Mouse (Mus musculus): ENCODE data around the gene Cd3g. TPM values are rescaled to one million over a fixed set of nuclear protein-coding genes. Genes with fewer than 3 reads are reported as not detected.

Gene Cd3g
- 1.5 TPM in 1 of 2 replicates, not detected in the other for polyA plus RNA-seq (2012; ENCODE audit: insufficient read depth, insufficient read length, missing spikeins)

- Histone ChIP-seq H3K4me1 (ENCODE audit: control insufficient read depth, insufficient read depth, insufficient read length, low read length) (no peaks in the 10 kb centered on the region), H3K27ac (replicated peaks; ENCODE audit: low read depth, low read length) (no peak within 1 kb of the TSS), H3K4me3 (ENCODE audit: insufficient read depth, low read depth, low read length) (no peak within 1 kb of the TSS)
These were observed at the start of gene Cd3g for GRCm38 (mm10) chr9:44980242-44980641. TSS of gene Cd3g (minus strand) at chr9:44980431.

DNA sequence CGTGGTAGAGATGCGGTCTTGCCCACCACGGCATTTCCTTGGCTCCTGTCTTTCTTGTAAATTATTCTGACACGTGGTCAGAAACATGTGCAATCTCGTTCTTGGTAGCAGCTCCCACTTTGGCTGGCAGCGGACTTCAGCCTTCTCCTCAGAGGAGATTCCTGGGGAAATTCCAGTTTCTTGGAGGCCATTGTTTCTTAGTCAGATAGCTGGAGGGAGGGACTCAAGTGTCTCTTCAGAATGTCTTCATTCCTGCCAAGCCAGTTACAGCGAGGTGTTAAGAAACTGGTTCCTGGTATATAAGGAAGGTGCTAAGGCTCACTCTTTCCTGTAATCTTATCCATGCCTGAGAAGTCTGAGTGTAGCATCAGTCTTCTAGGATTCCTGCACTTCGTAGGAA lies 47.1 kb upstream of the Cd3g start:
- no peak overlapping the region for H3K27ac ChIP-seq (replicated peaks; ENCODE audit: low read depth, low read length)
- no peak overlapping the region for H3K4me3 ChIP-seq (ENCODE audit: insufficient read depth, low read depth, low read length)
- H3K4me1 ChIP-seq (ENCODE audit: control insufficient read depth, insufficient read depth, insufficient read length, low read length), result no peaks in the 10 kb centered on the region

DNA sequence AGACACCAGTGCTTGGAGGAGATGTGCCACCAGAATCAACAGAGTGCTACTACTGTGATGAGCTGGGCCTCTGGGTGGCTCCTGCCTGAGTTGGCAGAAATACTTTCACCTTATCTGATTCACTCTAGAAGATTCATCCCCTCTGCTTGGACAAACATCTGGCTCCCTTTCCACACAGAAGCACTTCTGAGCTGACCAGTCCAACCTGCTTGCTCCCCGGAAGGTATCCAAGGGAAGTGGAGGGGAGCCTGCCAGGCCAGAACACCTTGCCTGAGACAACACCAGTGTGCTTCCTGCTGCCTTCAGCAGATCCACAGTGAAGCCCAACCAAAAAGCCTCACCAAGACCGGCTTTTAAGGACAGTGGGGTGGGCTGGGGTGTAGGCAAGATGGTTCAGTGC lies 44.0 kb upstream of the Cd3g start:
- H3K4me1 ChIP-seq (ENCODE audit: control insufficient read depth, insufficient read depth, insufficient read length, low read length), result no peaks in the 10 kb centered on the region
- H3K27ac ChIP-seq (replicated peaks; ENCODE audit: low read depth, low read length), result no peak overlapping the region
- no peak overlapping the region for H3K4me3 ChIP-seq (ENCODE audit: insufficient read depth, low read depth, low read length)

- H3K4me1 ChIP-seq (ENCODE audit: control insufficient read depth, insufficient read depth, insufficient read length, low read length), result no peaks in the 10 kb centered on the region
- no peak overlapping the region for H3K4me3 ChIP-seq (ENCODE audit: insufficient read depth, low read depth, low read length)
- no peak overlapping the region for H3K27ac ChIP-seq (replicated peaks; ENCODE audit: low read depth, low read length)
These were observed 43.4 kb upstream of the Cd3g start for GRCm38 (mm10) chr9:45023638-45024037.

DNA sequence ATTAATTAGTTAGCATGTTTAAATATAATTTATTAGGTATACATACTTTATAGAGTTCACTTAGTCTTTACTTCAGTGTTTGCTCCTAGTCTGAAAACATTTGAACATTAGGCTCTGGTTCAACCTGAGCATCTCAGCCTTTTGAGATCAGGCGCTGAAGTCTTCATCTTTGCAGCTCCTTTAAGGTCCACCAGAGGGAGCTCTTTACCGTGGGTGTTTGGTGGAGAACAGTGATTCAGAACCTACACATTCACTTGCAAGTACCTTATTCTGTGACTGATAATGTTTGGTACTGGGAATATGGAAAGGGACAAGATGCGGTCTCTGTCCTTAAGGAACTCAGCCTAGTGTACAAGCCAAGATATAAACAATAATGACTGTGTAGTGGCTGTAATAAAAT lies 42.6 kb upstream of the Cd3g start:
- no peaks in the 10 kb centered on the region for H3K4me1 ChIP-seq (ENCODE audit: control insufficient read depth, insufficient read depth, insufficient read length, low read length)
- no peak overlapping the region for H3K27ac ChIP-seq (replicated peaks; ENCODE audit: low read depth, low read length)
- no peak overlapping the region for H3K4me3 ChIP-seq (ENCODE audit: insufficient read depth, low read depth, low read length)

GRCm38 (mm10) chr9:45018031-45018430 lies 37.8 kb upstream of the Cd3g start:
- Histone ChIP-seq H3K27ac (replicated peaks; ENCODE audit: low read depth, low read length) (no peak overlapping the region), H3K4me3 (ENCODE audit: insufficient read depth, low read depth, low read length) (no peak overlapping the region)

DNA sequence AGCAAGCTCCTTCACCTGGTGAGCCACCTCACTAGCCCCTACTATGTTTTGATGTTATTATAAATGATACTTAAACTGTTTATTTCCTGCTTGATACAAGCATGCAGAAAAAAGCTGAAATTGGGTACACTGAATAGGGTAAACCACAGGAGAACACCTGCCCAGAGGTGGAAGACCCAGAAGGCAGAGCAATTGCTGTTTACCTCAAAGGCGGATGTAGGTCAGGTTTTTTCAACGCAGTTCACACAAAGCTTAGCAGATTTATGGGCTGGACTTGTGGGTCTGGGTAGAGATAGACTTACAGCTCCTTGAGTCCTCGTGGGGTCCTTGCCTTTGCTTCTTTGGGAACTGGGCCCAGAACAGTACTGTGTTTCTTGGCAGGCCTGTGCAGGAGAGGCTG lies 35.6 kb upstream of the Cd3g start:
- Histone ChIP-seq H3K4me1 (ENCODE audit: control insufficient read depth, insufficient read depth, insufficient read length, low read length) (no peaks in the 10 kb centered on the region), H3K27ac (replicated peaks; ENCODE audit: low read depth, low read length) (no peak overlapping the region), H3K4me3 (ENCODE audit: insufficient read depth, low read depth, low read length) (no peak overlapping the region)

More at GRCm38 (mm10) chr9:45018031-45018430, 37.8 kb upstream of the Cd3g start:
- no peaks in the 10 kb centered on the region for H3K4me1 ChIP-seq (ENCODE audit: control insufficient read depth, insufficient read depth, insufficient read length, low read length)

DNA sequence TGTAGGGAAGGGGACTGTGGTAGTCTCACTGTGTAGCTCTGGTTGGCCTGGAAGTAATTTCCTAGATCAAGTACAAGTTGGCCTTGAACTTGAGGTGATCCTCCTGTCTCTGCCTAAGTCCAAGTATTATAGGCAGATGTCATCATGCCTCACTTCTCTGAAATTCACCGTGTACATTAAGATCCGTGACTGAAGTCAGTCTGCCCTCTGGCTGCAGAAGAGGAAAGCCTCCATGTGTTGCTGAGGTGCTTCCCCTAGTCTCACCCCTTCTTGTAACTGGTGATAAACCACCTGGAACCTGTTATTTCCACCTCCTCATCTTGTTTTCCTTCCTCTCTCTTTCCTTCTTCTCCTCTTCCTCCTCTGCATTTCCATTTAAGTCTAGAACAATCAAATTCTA lies 34.6 kb upstream of the Cd3g start:
- no peak overlapping the region for H3K4me3 ChIP-seq (ENCODE audit: insufficient read depth, low read depth, low read length)
- H3K4me1 ChIP-seq (ENCODE audit: control insufficient read depth, insufficient read depth, insufficient read length, low read length), result no peaks in the 10 kb centered on the region

GRCm38 (mm10) chr9:45011291-45011690 lies 31.1 kb upstream of the Cd3g start:
- Histone ChIP-seq H3K4me1 (ENCODE audit: control insufficient read depth, insufficient read depth, insufficient read length, low read length) (no peaks in the 10 kb centered on the region), H3K4me3 (ENCODE audit: insufficient read depth, low read depth, low read length) (no peak overlapping the region), H3K27ac (replicated peaks; ENCODE audit: low read depth, low read length) (no peak overlapping the region)

More for the DNA sequence above, 34.6 kb upstream of the Cd3g start:
- H3K27ac ChIP-seq (replicated peaks; ENCODE audit: low read depth, low read length), result no peak overlapping the region

DNA sequence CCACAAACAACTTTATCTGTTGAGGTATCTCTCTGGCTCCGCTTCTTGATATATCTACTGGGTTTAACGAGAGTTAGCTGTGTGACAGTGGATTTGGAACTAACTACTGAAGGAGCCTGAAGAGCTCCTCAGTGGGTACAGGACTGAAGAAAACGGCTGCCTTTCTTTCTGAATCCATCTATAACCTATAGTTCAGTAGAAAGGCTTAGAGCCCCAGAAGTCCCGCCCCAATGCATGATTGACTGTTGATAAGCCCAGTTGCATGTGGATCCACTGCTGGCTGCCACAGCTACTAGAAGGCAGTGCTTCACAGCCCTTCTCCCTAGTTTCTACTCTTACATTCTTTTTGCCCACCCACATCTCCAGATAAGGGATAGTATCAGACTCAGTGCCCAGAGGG lies 30.2 kb upstream of the Cd3g start:
- Histone ChIP-seq H3K27ac (replicated peaks; ENCODE audit: low read depth, low read length) (no peak overlapping the region), H3K4me1 (ENCODE audit: control insufficient read depth, insufficient read depth, insufficient read length, low read length) (no peaks in the 10 kb centered on the region), H3K4me3 (ENCODE audit: insufficient read depth, low read depth, low read length) (no peak overlapping the region)

GRCm38 (mm10) chr9:45009180-45010078 lies 29.2 kb upstream of the Cd3g start, which contains the start of gene Cd3e:
TSS of gene Cd3e (minus strand) at chr9:45009627.
- Histone ChIP-seq H3K27ac (replicated peaks; ENCODE audit: low read depth, low read length) (no peak within 1 kb of the TSS), H3K4me1 (ENCODE audit: control insufficient read depth, insufficient read depth, insufficient read length, low read length) (no peaks in the 10 kb centered on the region), H3K4me3 (ENCODE audit: insufficient read depth, low read depth, low read length) (no peak within 1 kb of the TSS)

- H3K27ac ChIP-seq (replicated peaks; ENCODE audit: low read depth, low read length), result no peak overlapping the region
- no peak overlapping the region for H3K4me3 ChIP-seq (ENCODE audit: insufficient read depth, low read depth, low read length)
- H3K4me1 ChIP-seq (ENCODE audit: control insufficient read depth, insufficient read depth, insufficient read length, low read length), result no peaks in the 10 kb centered on the region
These were observed 28.1 kb upstream of the Cd3g start for GRCm38 (mm10) chr9:45008342-45008741.

GRCm38 (mm10) chr9:45007404-45007803 lies 27.2 kb upstream of the Cd3g start:
- no peaks in the 10 kb centered on the region for H3K4me1 ChIP-seq (ENCODE audit: control insufficient read depth, insufficient read depth, insufficient read length, low read length)
- no peak overlapping the region for H3K4me3 ChIP-seq (ENCODE audit: insufficient read depth, low read depth, low read length)
- no peak overlapping the region for H3K27ac ChIP-seq (replicated peaks; ENCODE audit: low read depth, low read length)

DNA sequence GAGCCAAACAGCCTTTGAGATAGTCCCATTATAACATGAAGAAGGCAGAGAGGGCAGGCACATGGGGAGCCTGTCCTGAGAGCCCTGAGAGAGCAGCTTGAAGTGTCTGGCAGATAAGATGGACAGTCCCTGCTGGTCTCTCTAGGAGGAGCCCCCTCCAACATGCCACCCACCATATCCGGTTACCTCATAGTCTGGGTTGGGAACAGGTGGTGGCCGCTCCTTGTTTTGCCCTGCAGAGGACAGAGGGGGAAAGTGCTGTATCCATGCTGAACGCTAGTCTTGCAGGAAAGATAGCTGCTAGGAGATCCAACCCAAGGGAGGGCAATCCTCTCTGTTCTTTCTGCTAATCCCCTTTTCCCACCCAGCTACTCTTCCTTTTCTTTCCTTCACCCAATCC lies 20.0 kb upstream of the Cd3g start:
- no peak overlapping the region for H3K27ac ChIP-seq (replicated peaks; ENCODE audit: low read depth, low read length)
- no peak overlapping the region for H3K4me3 ChIP-seq (ENCODE audit: insufficient read depth, low read depth, low read length)
- H3K4me1 ChIP-seq (ENCODE audit: control insufficient read depth, insufficient read depth, insufficient read length, low read length), result no peaks in the 10 kb centered on the region

GRCm38 (mm10) chr9:44999776-45000175 lies 19.5 kb upstream of the Cd3g start:
- H3K4me1 ChIP-seq (ENCODE audit: control insufficient read depth, insufficient read depth, insufficient read length, low read length), result no peaks in the 10 kb centered on the region
- H3K4me3 ChIP-seq (ENCODE audit: insufficient read depth, low read depth, low read length), result no peak overlapping the region
- no peak overlapping the region for H3K27ac ChIP-seq (replicated peaks; ENCODE audit: low read depth, low read length)

- no peaks in the 10 kb centered on the region for H3K4me1 ChIP-seq (ENCODE audit: control insufficient read depth, insufficient read depth, insufficient read length, low read length)
- H3K4me3 ChIP-seq (ENCODE audit: insufficient read depth, low read depth, low read length), result no peak overlapping the region
- no peak overlapping the region for H3K27ac ChIP-seq (replicated peaks; ENCODE audit: low read depth, low read length)
These were observed 18.9 kb upstream of the Cd3g start for GRCm38 (mm10) chr9:44999171-44999570.
